Mouse (Mus musculus) heart, embryonic 10.5 days (tissue): Measurements from ENCODE around the gene Ankle1. TPM values are rescaled to one million over a fixed set of nuclear protein-coding genes. Genes with fewer than 3 reads are reported as not detected.

Experiments used
- DNase-seq: peaks from one replicate; pipeline ENCODE4 v3.0.0-alpha.2; 2017; ENCODE audit warnings: low spot score
- H3K27ac ChIP-seq: fragments of 300-500 bp; sonication (generic); 2 replicates; pipeline ENCODE4 v1.5.1; 2016; ENCODE audit warnings: mild to moderate bottlenecking
- H3K27me3 ChIP-seq: fragments of 300-500 bp; sonication (generic); 2 replicates; pipeline ENCODE4 v1.6.1; 2016; ENCODE audit warnings: mild to moderate bottlenecking; ENCODE audit not compliant: poor library complexity, insufficient read depth, severe bottlenecking
- H3K36me3 ChIP-seq: fragments of 300-500 bp; sonication (generic); 2 replicates; pipeline ENCODE4 v1.6.1; 2016; ENCODE audit warnings: mild to moderate bottlenecking, moderate library complexity
- H3K4me1 ChIP-seq: fragments of 300-500 bp; sonication (generic); 2 replicates; pipeline ENCODE4 v1.6.1; 2016; ENCODE audit warnings: mild to moderate bottlenecking
- H3K4me3 ChIP-seq: fragments of 300-500 bp; sonication (generic); 2 replicates; pipeline ENCODE4 v1.5.1; 2016; ENCODE audit warnings: mild to moderate bottlenecking, moderate library complexity
- H3K9me3 ChIP-seq: fragments of 300-500 bp; sonication (generic); 2 replicates; pipeline ENCODE4 v1.6.1; 2016; ENCODE audit warnings: mild to moderate bottlenecking, moderate library complexity
- WGBS: fragments of 180-500 bp; shearing (Covaris S2); methylation state at CpG from one replicate; pipeline ENCODE4 v1.1.7; 2016; 5-methylcytosine and 5-hydroxymethylcytosine counted together
- polyA plus RNA-seq: library from polyadenylated mRNA; unstranded; fragments of >200 nt; fragmentation: Nextera tagmentation; extraction: Ambion mirVana; gene quantifications from 2 replicates; pipeline ENCODE4 v1.2.1, GENCODE M21; 2016

The Ankle1 gene
- polyA plus RNA-seq, 1 experiment from 2014 or later: 33.8 TPM

GRCm38 (mm10) chr8:71454668-71455067 lies 48.9 kb downstream of the Ankle1 start:
- H3K4me3 ChIP-seq: no peak overlapping the region
- H3K4me1 ChIP-seq: peaks cover 8% of the 10 kb centered on the region
- peaks cover 52% of the 10 kb centered on the region; the same call in 1 of the 2 replicates for H3K27me3 ChIP-seq
- no peaks in the 10 kb centered on the region; the same call in 1 of the 2 replicates for H3K9me3 ChIP-seq
- H3K27ac ChIP-seq: no peak overlapping the region
- H3K36me3 ChIP-seq: peaks cover 29% of the 10 kb centered on the region
- WGBS: 75% methylated on average over 8 of the region's 8 CpGs
- DNase-seq: no peak

GRCm38 (mm10) chr8:71456906-71457305 lies 51.1 kb downstream of the Ankle1 start:
- peak; percentile 77 for DNase-seq
- WGBS: 29% methylated on average over 22 of the region's 22 CpGs
- peaks cover 62% of the 10 kb centered on the region for H3K27me3 ChIP-seq
- 0 out of 2 replicates have a peak overlapping the region, but pooled peaks have one; percentile 28 for H3K4me3 ChIP-seq
- H3K36me3 ChIP-seq: peaks cover 43% of the 10 kb centered on the region
- H3K27ac ChIP-seq: no peak overlapping the region
- H3K9me3 ChIP-seq: no peaks in the 10 kb centered on the region; the same call in 1 of the 2 replicates
- peaks cover 16% of the 10 kb centered on the region for H3K4me1 ChIP-seq

- H3K36me3 ChIP-seq: peaks cover 43% of the 10 kb centered on the region
- WGBS: 74% methylated on average over 20 of the region's 20 CpGs
- H3K4me1 ChIP-seq: peaks cover 23% of the 10 kb centered on the region
- DNase-seq: peak; percentile 72
- no peak overlapping the region for H3K27ac ChIP-seq
- no peaks in the 10 kb centered on the region; the same call in 1 of the 2 replicates for H3K9me3 ChIP-seq
- H3K4me3 ChIP-seq: no peak overlapping the region
- H3K27me3 ChIP-seq: peaks cover 61% of the 10 kb centered on the region
These were observed 52.0 kb downstream of the Ankle1 start for GRCm38 (mm10) chr8:71457659-71458270.

Other genes starting within 250 kb of the Ankle1 start
- gene Myo9b, start 133.3 kb upstream of the Ankle1 start, polyA plus RNA-seq: 23.0 and 26.7 TPM in 2 replicates
- 82.8 and 103 TPM in 2 replicates for gene Haus8, start 133.1 kb upstream of the Ankle1 start, polyA plus RNA-seq
- gene Use1, start 39.2 kb upstream of the Ankle1 start, polyA plus RNA-seq: 68.7 and 79.5 TPM in 2 replicates
- gene Ocel1, start 34.7 kb upstream of the Ankle1 start, polyA plus RNA-seq: 3.9 and 4.2 TPM in 2 replicates
- gene Nr2f6, start 24.1 kb upstream of the Ankle1 start, polyA plus RNA-seq: 48.4 and 79.0 TPM in 2 replicates
- 6.1 and 7.9 TPM in 2 replicates for gene Ushbp1, start 10.2 kb upstream of the Ankle1 start, polyA plus RNA-seq
- 101 and 111 TPM in 2 replicates for gene Babam1, start 9.1 kb upstream of the Ankle1 start, polyA plus RNA-seq
- gene Abhd8, start 57.6 kb downstream of the Ankle1 start, polyA plus RNA-seq: 34.5 and 41.5 TPM in 2 replicates
- 172 and 181 TPM in 2 replicates for gene Mrpl34, start 58.9 kb downstream of the Ankle1 start, polyA plus RNA-seq
- gene Dda1, start 63.2 kb downstream of the Ankle1 start, polyA plus RNA-seq: 107 and 128 TPM in 2 replicates
- gene Ano8, start 80.0 kb downstream of the Ankle1 start, polyA plus RNA-seq: 0.73 and 2.7 TPM in 2 replicates
- gene Gtpbp3, start 82.1 kb downstream of the Ankle1 start, polyA plus RNA-seq: 13.2 and 14.7 TPM in 2 replicates
- gene Plvap, start 105.7 kb downstream of the Ankle1 start, polyA plus RNA-seq: 174 and 198 TPM in 2 replicates
- gene Ccdc194, start 119.7 kb downstream of the Ankle1 start, polyA plus RNA-seq: 0.99 and 1.3 TPM in 2 replicates
- 16.8 and 20.7 TPM in 2 replicates for gene Bst2, start 131.4 kb downstream of the Ankle1 start, polyA plus RNA-seq
- 71.9 and 75.6 TPM in 2 replicates for gene Mvb12a, start 136.9 kb downstream of the Ankle1 start, polyA plus RNA-seq
- 0.37 and 0.97 TPM in 2 replicates for gene Tmem221, start 152.9 kb downstream of the Ankle1 start, polyA plus RNA-seq
- gene Nxnl1, start 160.6 kb downstream of the Ankle1 start, polyA plus RNA-seq: not detected in 2 replicates
- gene Slc27a1, start 162.9 kb downstream of the Ankle1 start, polyA plus RNA-seq: 19.0 and 19.4 TPM in 2 replicates
- 195 and 228 TPM in 2 replicates for gene Pgls, start 186.2 kb downstream of the Ankle1 start, polyA plus RNA-seq
- 1.6 and 3.6 TPM in 2 replicates for gene Fam129c, start 191.6 kb downstream of the Ankle1 start, polyA plus RNA-seq
- gene Colgalt1, start 205.0 kb downstream of the Ankle1 start, polyA plus RNA-seq: 54.4 and 60.5 TPM in 2 replicates